Mouse (Mus musculus) kidney, postnatal 25 days (tissue): ENCODE measurements around the gene Rxfp4.

Experiments used
- DNase-seq, 2 experiments: peaks; one replicate each; pipeline ENCODE4 v3.0.0; 2021; ENCODE audit warnings: mixed read lengths in 2 of 2

Rxfp4 gene

GRCm38 (mm10) chr3:88652846-88653515 lies at the start of gene Rxfp4:
TSS of gene Rxfp4 (minus strand) at chr3:88653142.
- no peak for DNase-seq

DNA sequence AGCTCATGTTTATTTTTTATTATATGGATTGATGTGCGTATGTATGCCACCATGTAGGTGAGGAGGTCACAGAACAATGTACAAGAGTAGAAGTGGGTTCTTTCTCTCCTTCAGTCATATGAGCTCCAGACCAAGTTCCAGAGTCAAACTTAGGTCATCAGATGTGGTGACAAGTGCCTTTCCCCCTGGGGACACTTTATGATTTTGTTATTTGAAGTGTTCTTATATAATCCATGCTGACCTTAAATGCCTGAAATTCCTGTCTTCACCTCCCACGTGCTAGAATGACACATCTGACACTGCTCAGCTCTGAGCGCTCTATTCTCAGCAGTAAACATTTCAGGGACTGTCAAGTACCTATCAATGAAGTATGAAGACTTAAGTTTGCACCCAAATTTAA lies 48.3 kb upstream of the Rxfp4 start:
- no peak for DNase-seq

GRCm38 (mm10) chr3:88700247-88700646 lies 47.3 kb upstream of the Rxfp4 start:
- no peak for DNase-seq

DNA sequence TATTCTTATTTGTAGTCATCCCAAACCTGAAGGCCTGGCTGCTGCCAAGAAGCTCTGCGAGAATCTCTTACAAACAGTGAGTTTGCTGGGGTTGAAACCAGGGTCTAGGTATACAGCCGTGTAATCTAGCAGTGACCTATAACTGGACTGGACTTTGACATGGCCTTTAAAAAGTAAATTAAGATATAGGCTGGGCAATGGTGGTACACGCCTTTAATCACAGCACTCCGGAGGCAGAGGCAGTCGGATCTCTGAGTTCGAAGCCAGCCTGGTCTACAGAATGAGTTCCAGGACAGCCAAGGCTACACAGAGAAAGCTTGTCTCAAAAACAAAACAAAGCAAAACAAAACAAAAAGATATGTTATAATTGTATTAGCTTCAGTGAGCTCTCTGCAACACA lies 45.9 kb upstream of the Rxfp4 start:
- no peak for DNase-seq

GRCm38 (mm10) chr3:88698051-88698450 lies 45.1 kb upstream of the Rxfp4 start:
- no peak for DNase-seq

- DNase-seq, result no peak
Observed at GRCm38 (mm10) chr3:88695545-88695944, 42.6 kb upstream of the Rxfp4 start.

DNA sequence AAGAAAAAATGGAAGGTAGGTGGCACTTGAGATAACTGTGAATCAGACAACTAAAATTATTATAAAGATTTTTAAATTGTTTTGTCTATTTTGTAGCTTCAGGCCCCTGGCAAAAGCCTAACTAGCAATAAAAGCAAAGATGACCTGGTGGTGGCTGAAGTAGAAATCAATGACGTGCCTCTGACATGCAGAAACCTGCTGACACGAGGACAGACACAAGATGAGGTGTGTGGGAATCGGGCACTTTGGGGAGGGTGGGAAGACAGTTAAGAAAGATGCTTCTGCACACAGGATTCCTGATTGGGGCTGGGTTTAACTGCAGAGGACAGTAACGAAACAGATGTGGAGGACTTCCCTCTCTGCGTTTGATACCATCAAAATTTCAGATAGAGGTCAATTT lies 36.1 kb upstream of the Rxfp4 start:
- no peak for DNase-seq

- DNase-seq, result no peak
Observed at GRCm38 (mm10) chr3:88686734-88687611, 34.0 kb upstream of the Rxfp4 start.

GRCm38 (mm10) chr3:88685958-88686451 lies 33.1 kb upstream of the Rxfp4 start:
- peak; percentile 63 to 76 for DNase-seq

- DNase-seq, result peak; percentile 96 to 99
Observed at GRCm38 (mm10) chr3:88684980-88685941, 32.3 kb upstream of the Rxfp4 start, which contains the start of gene Khdc4. TSS of gene Khdc4 (plus strand) at chr3:88685803.

GRCm38 (mm10) chr3:88684236-88684979 lies 31.5 kb upstream of the Rxfp4 start:
- DNase-seq, result peak in 1 of 2 experiments; percentile 6

- no peak for DNase-seq
Observed at GRCm38 (mm10) chr3:88683814-88684213, 30.9 kb upstream of the Rxfp4 start.

GRCm38 (mm10) chr3:88677399-88677798 lies 24.5 kb upstream of the Rxfp4 start:
- peak; percentile 79 to 81 for DNase-seq

- DNase-seq, result peak in 1 of 2 experiments; percentile 23
Observed at GRCm38 (mm10) chr3:88664095-88664494, 11.2 kb upstream of the Rxfp4 start.

- no peak for DNase-seq
Observed at GRCm38 (mm10) chr3:88659798-88660197, 6.9 kb upstream of the Rxfp4 start.

- no peak for DNase-seq
Observed at GRCm38 (mm10) chr3:88658441-88659127, 5.6 kb upstream of the Rxfp4 start.

GRCm38 (mm10) chr3:88655619-88656018 lies 2.7 kb upstream of the Rxfp4 start:
- DNase-seq, result no peak

GRCm38 (mm10) chr3:88654621-88655020 lies 1.7 kb upstream of the Rxfp4 start:
- DNase-seq, result peak in 1 of 2 experiments; percentile 30

GRCm38 (mm10) chr3:88653516-88654370 lies 801 bp upstream of the Rxfp4 start:
- DNase-seq, result no peak
